Mouse (Mus musculus) heart, postnatal 25 days (tissue): ENCODE results near the gene Olfr890. TPM values are rescaled to one million over a fixed set of nuclear protein-coding genes. Genes with fewer than 3 reads are reported as not detected.
"Not testable (repeated sequence)": the region's sequence is repeated elsewhere in the genome, so short reads cannot be mapped to it uniquely, and the experiment has no call there.

Source experiments
- DNase-seq: peaks from one replicate; pipeline ENCODE4 v3.0.0; 2022; ENCODE audit warnings: low spot score
- intact Hi-C: fragments of 180-260 bp; cut with DNase I; formaldehyde crosslinking; loops from one replicate; pipeline ENCODE4 v1.15.1; 2025
- total RNA-seq, 2 experiments: library from RNA; stranded (reverse); gene quantifications; 2 replicates each; pipeline ENCODE4 v1.2.3; 2021

The Olfr890 gene
- not detected for total RNA-seq

DNA sequence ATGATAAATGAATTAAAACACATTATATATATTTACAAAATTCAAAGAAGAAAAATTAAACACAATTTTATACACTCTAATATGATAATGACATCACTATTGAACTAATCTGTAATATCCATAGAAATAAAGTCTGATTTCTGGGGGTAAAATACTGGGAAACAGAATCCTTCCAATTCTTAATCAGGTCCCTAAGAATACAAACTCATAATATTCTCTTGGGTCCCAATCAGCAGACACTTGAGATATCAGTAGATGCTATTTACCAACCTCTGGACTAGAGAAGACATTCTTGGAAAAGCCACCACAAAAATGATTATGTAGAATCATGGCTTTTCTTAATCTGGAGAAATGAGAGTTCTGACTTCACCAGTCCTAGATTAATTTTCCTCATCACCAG, at the start of gene Olfr890:
Olfr890 (plus strand) TSS at position 301 of the 400 bp plus-strand sequence.
- intact Hi-C loops: no loop called here
- DNase-seq: no peak

DNA sequence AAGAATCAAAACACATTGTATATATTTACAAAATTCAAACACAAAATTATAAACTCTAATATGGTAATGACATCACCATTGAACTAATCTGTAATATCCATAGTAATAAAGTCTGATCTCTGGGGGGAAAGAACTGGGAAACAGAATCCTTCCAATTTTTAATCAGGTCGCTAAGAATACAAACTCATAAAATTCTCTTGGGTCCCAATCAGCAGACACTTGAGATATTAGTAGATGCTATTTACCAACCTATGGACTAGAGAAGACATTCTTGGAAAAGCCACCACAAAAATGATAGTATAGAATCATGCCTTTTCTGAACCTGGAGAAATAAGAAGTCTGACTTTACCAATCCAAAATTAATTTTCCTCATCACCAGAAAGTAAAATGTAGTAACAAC, 34.5 kb upstream of the Olfr890 start, which contains the start of gene Olfr888:
Olfr888 (plus strand) TSS at position 301 of the 400 bp plus-strand sequence.
- intact Hi-C loops: no loop called here
- no peak for DNase-seq

DNA sequence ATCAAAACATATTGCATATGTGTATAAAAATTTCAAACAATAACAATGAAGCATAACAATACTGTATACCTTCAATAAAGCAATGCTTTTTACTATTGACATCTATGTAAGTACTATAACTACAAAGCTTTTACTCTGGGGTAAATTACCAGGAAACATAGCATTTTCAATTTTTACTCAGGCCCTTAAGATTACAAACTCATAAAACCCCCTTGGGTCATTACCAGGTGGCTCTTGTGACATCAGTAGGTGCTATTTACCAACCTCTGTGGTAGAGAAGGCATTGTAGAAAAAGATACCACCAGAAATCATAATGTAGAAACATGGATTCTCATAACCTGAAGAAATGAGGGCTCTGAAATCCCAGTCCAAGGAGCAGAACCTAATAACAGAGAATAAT, 27.4 kb upstream of the Olfr890 start, which contains the start of gene Olfr889:
Olfr889 (plus strand) TSS at position 301 of the 400 bp plus-strand sequence.
- intact Hi-C loops: no loop called here
- DNase-seq: no peak

DNA sequence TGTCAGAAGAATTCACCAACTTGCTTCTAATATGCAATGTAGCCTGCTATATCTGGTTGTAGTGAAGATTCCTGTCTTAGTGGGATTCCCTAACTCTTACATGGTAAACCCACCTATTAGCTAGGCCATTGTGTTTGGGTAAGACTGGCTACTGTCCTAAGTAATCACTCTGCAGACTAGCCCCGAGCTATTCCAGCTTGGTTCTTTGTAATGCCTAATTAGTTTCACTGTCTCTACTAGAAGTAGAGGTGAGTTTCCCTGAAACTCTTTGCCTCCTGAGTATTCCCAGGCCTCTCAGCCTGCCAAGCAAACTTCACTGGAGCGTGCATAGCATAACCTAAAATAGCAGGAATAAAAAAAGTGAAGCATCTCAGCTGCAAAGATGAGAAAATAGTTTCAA, 26.0 kb downstream of the Olfr890 start:
- DNase-seq, intact Hi-C loops: not testable (repeated sequence)

DNA sequence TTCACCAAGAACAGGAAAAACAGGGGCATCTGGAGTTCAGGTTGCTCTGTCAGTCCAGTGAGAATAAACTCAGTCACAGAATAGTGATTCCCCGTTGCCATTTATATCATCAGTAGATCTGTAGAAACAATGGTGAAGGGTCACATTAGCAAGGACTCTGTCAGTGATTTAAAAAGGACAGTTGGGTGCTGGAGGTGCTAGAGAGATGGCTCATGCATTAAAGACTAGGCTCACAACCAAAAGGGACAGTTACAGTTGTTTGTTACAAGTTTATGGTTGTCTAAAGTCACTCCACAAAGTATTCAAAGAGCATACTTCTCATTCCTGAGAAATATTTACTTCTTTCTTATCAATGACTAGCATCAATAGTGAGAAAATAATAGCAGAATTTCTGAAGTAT, 38.4 kb downstream of the Olfr890 start, which contains the start of gene Olfr891:
Olfr891 (minus strand) TSS at position 101 of the 400 bp plus-strand sequence.
- DNase-seq: no peak
- intact Hi-C loops: no loop called here

Other genes with a start within 250 kb of the Olfr890 start
- not detected for gene Olfr145, start 245.8 kb upstream of the Olfr890 start, total RNA-seq
- gene Olfr878, start 224.7 kb upstream of the Olfr890 start, total RNA-seq: not detected
- gene Olfr881, start 150.7 kb upstream of the Olfr890 start, total RNA-seq: not detected
- gene Olfr883, start 116.7 kb upstream of the Olfr890 start, total RNA-seq: not detected
- gene Olfr884, start 96.0 kb upstream of the Olfr890 start, total RNA-seq: not detected
- gene Olfr885, start 81.2 kb upstream of the Olfr890 start, total RNA-seq: not detected
- not detected for gene Olfr887, start 58.4 kb upstream of the Olfr890 start, total RNA-seq
- gene Olfr888, start 34.4 kb upstream of the Olfr890 start, total RNA-seq: not detected
- gene Olfr889, start 27.3 kb upstream of the Olfr890 start, total RNA-seq: not detected
- gene Olfr891, start 38.3 kb downstream of the Olfr890 start, total RNA-seq: not detected
- gene Olfr893, start 65.8 kb downstream of the Olfr890 start, total RNA-seq: not detected
- gene Olfr894, start 75.5 kb downstream of the Olfr890 start, total RNA-seq: not detected
- not detected for gene Olfr143, start 110.3 kb downstream of the Olfr890 start, total RNA-seq
- gene Olfr895, start 125.3 kb downstream of the Olfr890 start, total RNA-seq: not detected
- not detected for gene Olfr896-ps1, start 148.6 kb downstream of the Olfr890 start, total RNA-seq
- not detected for gene Olfr25, start 186.5 kb downstream of the Olfr890 start, total RNA-seq
- not detected for gene Olfr898, start 205.9 kb downstream of the Olfr890 start, total RNA-seq
- not detected for gene Olfr250, start 224.4 kb downstream of the Olfr890 start, total RNA-seq
- gene Olfr251, start 234.6 kb downstream of the Olfr890 start, total RNA-seq: not detected